Comparison of ENCODE assay signal across 12 mouse cellular contexts in genomic region chr8:95704538-95704937, GRCm38 (mm10). TPM values are rescaled to one million over a fixed set of nuclear protein-coding genes. Genes with fewer than 3 reads are reported as not detected.
DNase-seq lines count a peak whose midpoint lies in the region; ATAC-seq and TF ChIP-seq lines count a peak whose summit lies in the region.
"Had no signal": no experiment of that assay in that cellular context is flagged by ENCODE, and none has a peak within 500 bp of the region (broad histone marks: within the 10 kb centered on the region; RNA-seq: fewer than 3 reads in every experiment).

No protein-coding gene starts in this region.

- no peak for DNase-seq in heart, postnatal 10 days
- peak; percentile 31 to 43 for DNase-seq in right cerebral cortex, postnatal 10 days (ENCODE audit: low spot score in 2 of 2)
- DNase-seq in right cerebral cortex, postnatal 36 days (ENCODE audit: low spot score in 2 of 2) = no peak
- no peak for DNase-seq in gastrocnemius, postnatal 36 days
- DNase-seq in spleen, adult 18-20 months = no peak
- DNase-seq: kidney, adult 18-20 months had no signal

- H3K36me3 ChIP-seq in heart, embryonic 12.5 days = peaks cover 45% of the 10 kb centered on the region
- H3K36me3 ChIP-seq in hindbrain, embryonic 16.5 days (ENCODE audit: control insufficient read depth, insufficient read depth, low read length) = peaks cover 24% of the 10 kb centered on the region
- H3K36me3 ChIP-seq: lung, embryonic 15.5 days had no signal

- peak overlapping the region; percentile 91 for H3K9ac ChIP-seq in heart, embryonic 12.5 days
- peak overlapping the region; percentile 88 for H3K9ac ChIP-seq in hindbrain, embryonic 16.5 days (ENCODE audit: low read depth, low read length)

- peaks cover 38% of the 10 kb centered on the region for H3K4me1 ChIP-seq in heart, embryonic 12.5 days (replicated peaks)
- H3K4me1 ChIP-seq in hindbrain, embryonic 16.5 days (ENCODE audit: control insufficient read depth, insufficient read depth, low read depth, low read length) = peaks cover 42% of the 10 kb centered on the region
- peaks cover 69% of the 10 kb centered on the region for H3K4me1 ChIP-seq in olfactory bulb, adult 2 months (ENCODE audit: control insufficient read depth, insufficient read depth, low read length)

- no peak for ATAC-seq in heart, embryonic 12.5 days (ENCODE audit: insufficient number of reproducible peaks, low FRiP score)
- ATAC-seq in hindbrain, embryonic 16.5 days = no peak

- 87% methylated on average over 3 of the region's 3 CpGs for WGBS in heart, embryonic 12.5 days
- WGBS in hindbrain, embryonic 16.5 days = 94% methylated on average over 3 of the region's 3 CpGs
- WGBS in olfactory bulb, adult 2 months = 37% methylated on average over 3 of the region's 3 CpGs

- TF ChIP-seq POLR2A in olfactory bulb, adult 2 months (IDR thresholded peaks at IDR 0.05; ENCODE audit: insufficient read depth, low read depth, low read length) = no peak

- no peaks in the 10 kb centered on the region for H3K9me3 ChIP-seq in heart, embryonic 12.5 days (replicated peaks)
- no peaks in the 10 kb centered on the region for H3K9me3 ChIP-seq in hindbrain, embryonic 16.5 days (ENCODE audit: control insufficient read depth, low read length)
- H3K9me3 ChIP-seq: limb, embryonic 12.5 days; lung, embryonic 15.5 days had no signal

- intact Hi-C loops in heart, postnatal 10 days (cut with DNase I) = no loop called here
- intact Hi-C loops in gastrocnemius, postnatal 36 days (cut with DNase I) = no loop called here

- H3K4me3 ChIP-seq in heart, embryonic 12.5 days = peak overlapping the region; percentile 84
- peak overlapping the region; percentile 75 for H3K4me3 ChIP-seq in hindbrain, embryonic 16.5 days (ENCODE audit: low read length)
- H3K4me3 ChIP-seq in olfactory bulb, adult 2 months (ENCODE audit: insufficient read depth, low read depth, low read length) = peak overlapping the region; percentile 63

- no peak for TF ChIP-seq CTCF in olfactory bulb, adult 2 months (IDR thresholded peaks at IDR 0.05; ENCODE audit: insufficient read depth, low read depth, low read length)

- peak overlapping the region; percentile 85 for H3K4me2 ChIP-seq in heart, embryonic 12.5 days
- peak overlapping the region; percentile 80 for H3K4me2 ChIP-seq in hindbrain, embryonic 16.5 days (ENCODE audit: low read length)

- H3K27me3 ChIP-seq in heart, embryonic 12.5 days (replicated peaks) = peaks cover 12% of the 10 kb centered on the region
- H3K27me3 ChIP-seq in hindbrain, embryonic 16.5 days (replicated peaks; ENCODE audit: control insufficient read depth, insufficient read depth, low read length) = no peaks in the 10 kb centered on the region

- H3K27ac ChIP-seq in heart, embryonic 12.5 days (ENCODE audit: poor library complexity, severe bottlenecking) = peak overlapping the region; percentile 91; the same call in 1 of the 2 replicates
- H3K27ac ChIP-seq in hindbrain, embryonic 16.5 days (ENCODE audit: low read depth, low read length) = no peak overlapping the region
- peak overlapping the region; percentile 88 for H3K27ac ChIP-seq in olfactory bulb, adult 2 months (ENCODE audit: insufficient read depth, low read depth, low read length)
- H3K27ac ChIP-seq: limb, embryonic 12.5 days; lung, embryonic 15.5 days had no signal

RNA-seq across cellular contexts. Expression of gene Setd6, which starts 11.1 kb away (rescaled TPM):
- 18.7 and 20.3 TPM in 2 replicates for polyA plus RNA-seq in heart, embryonic 12.5 days (2016; fragmentation: Nextera tagmentation; extraction: Ambion mirVana)
- total RNA-seq in heart, postnatal 10 days (2021) = 10 to 100 TPM; 10.2 to 12.5 TPM
- 28.0 and 30.6 TPM in 2 replicates for polyA plus RNA-seq in hindbrain, embryonic 16.5 days (2015; fragmentation: Nextera tagmentation; extraction: Ambion mirVana)
- not detected in 2 replicates for polyA plus RNA-seq in olfactory bulb, adult 2 months (2012; ENCODE audit: insufficient read depth, insufficient read length, low replicate concordance, missing spikeins)
- 10 to 100 TPM in 1 of 2 experiments, 1 to 10 TPM in 1; 9.6 to 13.3 TPM for total RNA-seq in gastrocnemius, postnatal 36 days (2021)

RNA-seq across cellular contexts. Expression of gene Ndrg4, which starts 27.8 kb away (rescaled TPM):
- polyA plus RNA-seq in heart, embryonic 12.5 days (2016; fragmentation: Nextera tagmentation; extraction: Ambion mirVana) = 307 and 309 TPM in 2 replicates
- total RNA-seq in heart, postnatal 10 days (2021) = 100 to 1,000 TPM; 319 to 334 TPM
- 571 and 665 TPM in 2 replicates for polyA plus RNA-seq in hindbrain, embryonic 16.5 days (2015; fragmentation: Nextera tagmentation; extraction: Ambion mirVana)
- 472 and 1,489 TPM in 2 replicates for polyA plus RNA-seq in olfactory bulb, adult 2 months (2012; ENCODE audit: insufficient read depth, insufficient read length, low replicate concordance, missing spikeins)
- 1 to 10 TPM; 4.0 to 4.8 TPM for total RNA-seq in gastrocnemius, postnatal 36 days (2021)
- total RNA-seq: monocyte, adult 5-6 weeks had no signal

Comparison
In these comparisons a context has a peak if more than half of its experiments do, and no peak if none do; other contexts are left out.
1. DNase-seq: peak in right cerebral cortex, postnatal 10 days (2 of 2); none in heart, postnatal 10 days (0 of 2), right cerebral cortex, postnatal 36 days (0 of 2), gastrocnemius, postnatal 36 days (0 of 2) and spleen, adult 18-20 months (0 of 2).
2. RNA of gene Setd6, which starts 11.1 kb away (polyA plus RNA-seq): 28.0 to 30.6 TPM in hindbrain, embryonic 16.5 days and 18.7 to 20.3 TPM in heart, embryonic 12.5 days; not detected in olfactory bulb, adult 2 months; every median in the first group is over 10 times any median in the second.
3. Peak in every context shown above with its lines, with median percentiles within 50 percentile points of each other: H3K4me3 ChIP-seq.